Mouse (Mus musculus) C2C12 (cell line): ENCODE results near the gene Prr5. TPM values are rescaled to one million over a fixed set of nuclear protein-coding genes. Genes with fewer than 3 reads are reported as not detected.

Experiments
- H3K27me3 ChIP-seq: one replicate; pipeline ENCODE4 v1.6.1; 2011; ENCODE audit not compliant: control insufficient read depth, insufficient read depth, insufficient read length
- H3K36me3 ChIP-seq: one replicate; pipeline ENCODE4 v1.6.1; 2011; ENCODE audit not compliant: control insufficient read depth, insufficient read depth
- H3K4me3 ChIP-seq: one replicate; pipeline ENCODE4 v1.5.1; 2011; ENCODE audit warnings: mild to moderate bottlenecking, control low read depth; ENCODE audit not compliant: poor library complexity, insufficient read depth, severe bottlenecking
- H3K79me2 ChIP-seq: one replicate; pipeline ENCODE4 v1.6.1; 2011; ENCODE audit not compliant: control insufficient read depth, insufficient read depth
- H3K79me3 ChIP-seq: one replicate; pipeline ENCODE4 v1.6.1; 2011; ENCODE audit warnings: low read depth, control low read depth
- H3ac ChIP-seq: one replicate; pipeline ENCODE3; 2011; ENCODE audit warnings: low read depth; ENCODE audit not compliant: control insufficient read depth, insufficient read length
- CEBPB ChIP-seq: IDR thresholded peaks from one replicate; pipeline ENCODE4 v1.6.1; 2011; ENCODE audit warnings: low read depth, mild to moderate bottlenecking, control low read depth, moderate library complexity
- CTCF ChIP-seq: IDR thresholded peaks from one replicate; pipeline ENCODE4 v1.5.1; 2011; ENCODE audit not compliant: control insufficient read depth, insufficient read depth, insufficient read length
- FOSL1 ChIP-seq: IDR thresholded peaks from one replicate; pipeline ENCODE4 v1.8.0; 2011; ENCODE audit warnings: mild to moderate bottlenecking, low read length; ENCODE audit not compliant: poor library complexity, insufficient read depth, severe bottlenecking
- MAX ChIP-seq: IDR thresholded peaks from one replicate; pipeline ENCODE4 v1.6.1; 2011; ENCODE audit warnings: mild to moderate bottlenecking, control low read depth
- MYOD1 ChIP-seq: IDR thresholded peaks from one replicate; pipeline ENCODE4 v1.6.1; 2011; ENCODE audit warnings: low read depth; ENCODE audit not compliant: control insufficient read depth, insufficient read length
- MYOG ChIP-seq: IDR thresholded peaks from one replicate; pipeline ENCODE4 v1.6.1; 2011; ENCODE audit not compliant: control insufficient read depth, insufficient read length; ENCODE audit errors: extremely low read depth
- USF1 ChIP-seq: IDR thresholded peaks from one replicate; pipeline ENCODE4 v1.6.1; 2011; ENCODE audit warnings: low read depth, mild to moderate bottlenecking, control low read depth, moderate library complexity
- polyA plus RNA-seq: library from polyadenylated mRNA; unstranded; fragments of >200 nt; fragmentation: generic; extraction: Trizol; gene quantifications from one replicate; pipeline ENCODE4 v1.2.1, GENCODE M21; 2012; ENCODE audit warnings: missing spikeins

Gene Prr5
- polyA plus RNA-seq, 1 experiment = 9.9 TPM

GRCm38 (mm10) chr15:84640722-84641121 lies 28.7 kb upstream of the Prr5 start:
- H3K79me3 ChIP-seq = no peaks in the 10 kb centered on the region
- no peak for TF ChIP-seq CTCF
- TF ChIP-seq CEBPB = no peak
- TF ChIP-seq MYOG = no peak
- no peak for TF ChIP-seq USF1
- TF ChIP-seq MYOD1 = no peak
- TF ChIP-seq MAX = no peak
- no peak for TF ChIP-seq FOSL1
- no peaks in the 10 kb centered on the region for H3K79me2 ChIP-seq
- no peak overlapping the region for H3ac ChIP-seq
- no peak overlapping the region for H3K4me3 ChIP-seq
- no peaks in the 10 kb centered on the region for H3K36me3 ChIP-seq
- H3K27me3 ChIP-seq = no peaks in the 10 kb centered on the region

- Histone ChIP-seq H3K79me2 (no peaks in the 10 kb centered on the region), H3K79me3 (no peaks in the 10 kb centered on the region), H3K36me3 (no peaks in the 10 kb centered on the region), H3K27me3 (no peaks in the 10 kb centered on the region), H3ac (no peak overlapping the region), H3K4me3 (no peak overlapping the region)
- no peak for TF ChIP-seq MYOG
- TF ChIP-seq CTCF = no peak
- no peak for TF ChIP-seq FOSL1
- no peak for TF ChIP-seq USF1
- TF ChIP-seq MAX = no peak
- no peak for TF ChIP-seq MYOD1
Observed at GRCm38 (mm10) chr15:84641127-84641526, 28.3 kb upstream of the Prr5 start.

DNA sequence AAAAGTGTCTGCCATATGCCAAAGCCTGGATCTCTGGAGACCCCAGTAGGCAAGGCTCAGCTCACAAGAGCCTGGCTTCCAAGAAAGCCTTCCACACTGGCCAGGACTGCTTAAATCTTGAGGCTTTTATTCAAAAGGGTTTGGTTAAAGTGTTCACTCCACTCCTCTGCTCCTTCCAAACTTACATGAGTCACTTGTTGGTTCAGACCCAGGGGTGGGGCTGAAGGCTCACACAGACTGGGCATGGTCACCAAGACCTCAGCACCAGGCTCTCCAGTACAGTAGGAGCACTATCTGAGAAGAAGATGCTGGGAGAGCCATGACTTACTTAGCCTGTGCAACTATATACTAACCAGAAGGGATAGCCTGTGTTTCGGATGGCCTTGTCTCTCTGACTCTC lies 27.5 kb upstream of the Prr5 start:
- no peaks in the 10 kb centered on the region for H3K36me3 ChIP-seq
- no peak overlapping the region for H3K4me3 ChIP-seq
- H3K27me3 ChIP-seq = no peaks in the 10 kb centered on the region
- no peak for TF ChIP-seq FOSL1
- no peak for TF ChIP-seq USF1
- no peak for TF ChIP-seq CEBPB
- TF ChIP-seq MYOD1 = no peak
- TF ChIP-seq MAX = no peak
- no peak for TF ChIP-seq MYOG
- TF ChIP-seq CTCF = no peak
- no peaks in the 10 kb centered on the region for H3K79me3 ChIP-seq
- H3K79me2 ChIP-seq = no peaks in the 10 kb centered on the region
- no peak overlapping the region for H3ac ChIP-seq

GRCm38 (mm10) chr15:84643178-84643577 lies 26.2 kb upstream of the Prr5 start:
- no peaks in the 10 kb centered on the region for H3K79me3 ChIP-seq
- H3ac ChIP-seq = no peak overlapping the region
- no peaks in the 10 kb centered on the region for H3K27me3 ChIP-seq
- H3K4me3 ChIP-seq = no peak overlapping the region
- no peaks in the 10 kb centered on the region for H3K79me2 ChIP-seq
- no peaks in the 10 kb centered on the region for H3K36me3 ChIP-seq
- TF ChIP-seq CEBPB = no peak
- no peak for TF ChIP-seq FOSL1
- no peak for TF ChIP-seq MAX
- TF ChIP-seq USF1 = no peak
- no peak for TF ChIP-seq MYOD1
- TF ChIP-seq CTCF = no peak
- no peak for TF ChIP-seq MYOG

DNA sequence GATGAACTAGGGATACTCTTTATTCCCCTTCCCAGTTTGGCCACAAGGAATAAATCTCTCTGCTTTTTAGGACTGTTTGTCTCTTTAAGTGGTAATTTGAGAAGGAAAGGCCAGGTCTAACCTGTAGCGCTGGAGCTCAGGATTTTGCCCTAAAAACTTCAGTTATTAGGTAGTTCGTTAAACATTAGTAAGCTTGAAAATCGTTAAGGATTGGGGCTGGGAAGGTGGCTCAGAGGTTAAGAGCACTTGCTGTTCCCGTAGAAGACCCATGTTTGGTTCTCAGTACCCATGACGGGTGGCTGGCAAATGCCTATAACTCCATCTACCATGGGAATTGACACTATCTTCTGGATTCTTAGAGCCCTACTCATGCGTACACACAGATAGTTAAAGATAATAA lies 17.9 kb upstream of the Prr5 start:
- Histone ChIP-seq H3ac (no peak overlapping the region), H3K79me2 (no peaks in the 10 kb centered on the region), H3K27me3 (no peaks in the 10 kb centered on the region), H3K4me3 (no peak overlapping the region), H3K79me3 (no peaks in the 10 kb centered on the region), H3K36me3 (no peaks in the 10 kb centered on the region)
- TF ChIP-seq FOSL1 = no peak
- no peak for TF ChIP-seq MYOD1
- no peak for TF ChIP-seq CTCF
- no peak for TF ChIP-seq CEBPB

DNA sequence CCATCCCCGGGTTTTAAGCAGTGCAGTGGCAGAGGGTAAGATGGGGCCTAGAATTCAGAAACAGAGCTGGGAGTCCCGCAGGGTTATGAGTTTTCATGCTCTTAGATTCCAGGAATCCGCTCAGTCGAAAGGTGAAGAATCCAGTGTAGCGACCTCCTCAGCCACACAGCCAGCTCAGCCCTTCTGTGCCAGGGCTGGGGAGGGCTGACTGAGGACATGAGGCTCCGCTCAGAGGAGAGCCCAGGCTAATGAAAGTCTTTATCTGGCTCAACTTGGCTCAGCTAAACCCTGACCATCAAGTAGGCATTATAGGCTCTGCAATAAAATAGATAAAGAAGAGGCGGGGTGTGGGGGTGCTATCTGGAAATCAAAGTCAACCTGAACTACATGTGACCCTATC lies 16.3 kb upstream of the Prr5 start:
- no peak overlapping the region for H3K4me3 ChIP-seq
- H3K79me3 ChIP-seq = no peaks in the 10 kb centered on the region
- H3K27me3 ChIP-seq = no peaks in the 10 kb centered on the region
- no peaks in the 10 kb centered on the region for H3K79me2 ChIP-seq
- H3ac ChIP-seq = no peak overlapping the region
- no peak for TF ChIP-seq CTCF
- TF ChIP-seq MYOG = no peak
- TF ChIP-seq USF1 = no peak
- no peak for TF ChIP-seq MYOD1
- TF ChIP-seq CEBPB = no peak
- no peak for TF ChIP-seq FOSL1
- no peak for TF ChIP-seq MAX
- no peaks in the 10 kb centered on the region for H3K36me3 ChIP-seq
